Mouse (Mus musculus): ENCODE results near the gene Gm20479. TPM values are rescaled to one million over a fixed set of nuclear protein-coding genes. Genes with fewer than 3 reads are reported as not detected.
A peak's percentile ranks its signal among the peaks of the same experiment; 100 is the strongest.

Gm20479 gene
- polyA plus RNA-seq, 1 experiment from 2014 or later: 1.9 TPM

- no peak for ATAC-seq (ENCODE audit: insufficient number of reproducible peaks, insufficient read depth, low FRiP score, low read depth)
- Histone ChIP-seq H3K9me3 (ENCODE audit: control insufficient read depth, low read depth, low read length) (no peaks in the 10 kb centered on the region), H3K27ac (ENCODE audit: low read length) (no peak overlapping the region), H3K4me2 (replicated peaks; ENCODE audit: low read depth, low read length) (peak overlapping the region; percentile 73), H3K9ac (replicated peaks; ENCODE audit: low read depth, low read length) (no peak overlapping the region; the same call in 1 of the 2 replicates), H3K36me3 (ENCODE audit: control insufficient read depth, insufficient read depth, low read length) (no peaks in the 10 kb centered on the region), H3K4me1 (ENCODE audit: control insufficient read depth, insufficient read depth, low read length) (no peaks in the 10 kb centered on the region), H3K4me3 (ENCODE audit: low read depth, low read length) (peak overlapping the region; percentile 46), H3K27me3 (ENCODE audit: control insufficient read depth, insufficient read depth, low read length) (peaks cover 29% of the 10 kb centered on the region)
- WGBS: 3% methylated on average over 22 of the region's 22 CpGs
Observed at GRCm38 (mm10) chr7:27395521-27396183, 38.4 kb upstream of the Gm20479 start.

DNA sequence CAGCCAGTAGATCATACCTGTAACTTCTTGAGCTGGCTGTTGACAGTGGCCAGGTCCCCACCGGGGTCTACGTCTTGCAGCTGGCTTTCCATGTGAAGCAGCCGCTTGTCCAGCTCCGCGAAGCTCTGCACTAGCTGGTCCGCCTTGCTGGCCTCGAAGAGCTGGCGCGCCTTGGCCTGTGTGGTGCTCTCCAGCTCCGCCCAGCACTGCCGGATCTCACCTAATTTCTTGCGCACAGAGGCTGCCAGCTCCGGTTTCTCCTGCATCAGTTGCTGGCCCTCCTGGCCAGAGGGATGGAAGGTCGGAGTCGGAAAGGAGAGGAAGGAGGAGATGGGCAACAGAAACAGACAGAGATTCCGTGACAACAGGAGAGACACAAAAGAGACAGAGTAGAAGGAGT is 34.2 kb upstream of the Gm20479 start:
- H3K9ac ChIP-seq (replicated peaks; ENCODE audit: low read depth, low read length): no peak overlapping the region
- peaks cover 28% of the 10 kb centered on the region for H3K27me3 ChIP-seq (ENCODE audit: control insufficient read depth, insufficient read depth, low read length)
- no peak overlapping the region for H3K4me2 ChIP-seq (replicated peaks; ENCODE audit: low read depth, low read length)
- no peak for ATAC-seq (ENCODE audit: insufficient number of reproducible peaks, insufficient read depth, low FRiP score, low read depth)
- H3K36me3 ChIP-seq (ENCODE audit: control insufficient read depth, insufficient read depth, low read length): no peaks in the 10 kb centered on the region
- H3K4me3 ChIP-seq (ENCODE audit: low read depth, low read length): no peak overlapping the region
- no peaks in the 10 kb centered on the region for H3K4me1 ChIP-seq (ENCODE audit: control insufficient read depth, insufficient read depth, low read length)
- no peaks in the 10 kb centered on the region for H3K9me3 ChIP-seq (ENCODE audit: control insufficient read depth, low read depth, low read length)
- WGBS: 33% methylated on average over 16 of the region's 16 CpGs
- H3K27ac ChIP-seq (ENCODE audit: low read length): no peak overlapping the region

DNA sequence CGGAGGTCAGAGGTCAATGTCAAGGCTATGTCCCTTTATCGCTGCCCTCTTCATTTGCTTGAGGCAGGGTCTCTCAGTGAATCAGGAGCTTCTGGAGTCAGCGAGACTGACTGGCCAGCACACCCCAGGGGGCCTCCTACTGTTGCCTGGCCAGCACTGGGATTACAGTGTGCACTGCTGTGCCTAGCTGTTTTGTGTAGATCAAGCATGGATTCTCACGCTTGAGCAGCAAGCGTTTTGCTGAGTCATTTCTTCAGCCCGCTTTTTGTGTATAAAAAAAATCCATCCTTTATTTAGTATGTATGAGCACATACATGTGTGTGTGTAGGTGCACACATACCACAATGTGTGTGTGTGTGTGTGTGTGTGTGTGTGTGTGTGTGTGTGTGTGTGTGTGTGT is 32.0 kb upstream of the Gm20479 start:
- Histone ChIP-seq H3K9me3 (ENCODE audit: control insufficient read depth, low read depth, low read length) (no peaks in the 10 kb centered on the region), H3K27me3 (ENCODE audit: control insufficient read depth, insufficient read depth, low read length) (peaks cover 8% of the 10 kb centered on the region)

DNA sequence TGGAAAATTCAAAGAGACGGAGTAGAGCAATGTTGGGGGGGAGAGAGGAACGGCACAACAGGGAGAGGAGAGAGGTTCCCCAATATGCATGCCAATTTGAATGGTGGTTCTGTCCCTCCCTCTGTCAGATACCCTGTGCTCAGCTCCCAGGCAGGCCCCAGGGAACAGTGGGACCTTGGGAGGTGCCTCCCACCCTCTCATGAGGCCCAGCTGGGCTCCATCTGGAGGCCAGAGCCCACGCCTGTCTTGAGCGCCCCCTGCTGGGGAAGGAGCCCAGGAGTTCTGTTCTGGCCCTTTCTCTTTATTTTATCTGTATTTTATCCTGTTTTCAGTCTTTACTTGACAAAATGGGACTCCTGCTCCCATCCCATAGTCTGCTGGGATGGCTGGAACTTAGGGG is 27.5 kb upstream of the Gm20479 start:
- Histone ChIP-seq H3K9ac (replicated peaks; ENCODE audit: low read depth, low read length) (no peak overlapping the region), H3K9me3 (ENCODE audit: control insufficient read depth, low read depth, low read length) (no peaks in the 10 kb centered on the region), H3K4me1 (ENCODE audit: control insufficient read depth, insufficient read depth, low read length) (peaks cover 3% of the 10 kb centered on the region), H3K4me3 (ENCODE audit: low read depth, low read length) (no peak overlapping the region), H3K36me3 (ENCODE audit: control insufficient read depth, insufficient read depth, low read length) (no peaks in the 10 kb centered on the region), H3K27me3 (ENCODE audit: control insufficient read depth, insufficient read depth, low read length) (no peaks in the 10 kb centered on the region), H3K27ac (ENCODE audit: low read length) (no peak overlapping the region), H3K4me2 (replicated peaks; ENCODE audit: low read depth, low read length) (no peak overlapping the region)
- ATAC-seq (ENCODE audit: insufficient number of reproducible peaks, insufficient read depth, low FRiP score, low read depth): peak; percentile 42; the same call in 1 of the 2 replicates
- 37% methylated on average over 4 of the region's 4 CpGs for WGBS

More for the DNA sequence above, 32.0 kb upstream of the Gm20479 start:
- 67% methylated on average over 6 of the region's 6 CpGs for WGBS
- Histone ChIP-seq H3K4me3 (ENCODE audit: low read depth, low read length) (no peak overlapping the region), H3K4me2 (replicated peaks; ENCODE audit: low read depth, low read length) (no peak overlapping the region), H3K4me1 (ENCODE audit: control insufficient read depth, insufficient read depth, low read length) (peaks cover 1% of the 10 kb centered on the region), H3K27ac (ENCODE audit: low read length) (no peak overlapping the region), H3K9ac (replicated peaks; ENCODE audit: low read depth, low read length) (no peak overlapping the region), H3K36me3 (ENCODE audit: control insufficient read depth, insufficient read depth, low read length) (no peaks in the 10 kb centered on the region)
- no peak for ATAC-seq (ENCODE audit: insufficient number of reproducible peaks, insufficient read depth, low FRiP score, low read depth)

DNA sequence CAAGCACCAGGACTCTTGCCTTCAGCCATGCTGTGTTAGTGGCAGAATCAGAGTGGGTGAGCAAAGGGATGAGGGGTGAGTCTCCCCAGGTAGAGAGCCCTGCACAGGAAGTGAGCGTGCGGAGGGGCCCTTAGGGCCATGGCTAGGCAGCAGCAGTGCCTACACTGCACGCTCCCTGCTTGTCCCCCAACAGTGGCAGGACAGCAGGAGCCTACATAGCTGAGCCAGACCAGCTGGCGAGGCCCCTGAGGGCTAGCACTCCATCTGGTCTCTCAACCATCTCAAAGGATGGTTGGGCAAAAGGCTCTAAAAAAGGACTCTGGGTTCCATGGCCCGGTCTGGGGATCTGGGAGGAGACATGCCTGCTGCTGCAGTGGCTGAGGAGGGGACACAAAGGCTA is 26.9 kb upstream of the Gm20479 start:
- no peaks in the 10 kb centered on the region for H3K9me3 ChIP-seq (ENCODE audit: control insufficient read depth, low read depth, low read length)
- H3K27me3 ChIP-seq (ENCODE audit: control insufficient read depth, insufficient read depth, low read length): no peaks in the 10 kb centered on the region
- H3K27ac ChIP-seq (ENCODE audit: low read length): no peak overlapping the region
- H3K4me3 ChIP-seq (ENCODE audit: low read depth, low read length): no peak overlapping the region
- H3K9ac ChIP-seq (replicated peaks; ENCODE audit: low read depth, low read length): no peak overlapping the region
- 70% methylated on average over 5 of the region's 5 CpGs for WGBS
- H3K4me1 ChIP-seq (ENCODE audit: control insufficient read depth, insufficient read depth, low read length): peaks cover 3% of the 10 kb centered on the region
- ATAC-seq (ENCODE audit: insufficient number of reproducible peaks, insufficient read depth, low FRiP score, low read depth): no peak
- H3K4me2 ChIP-seq (replicated peaks; ENCODE audit: low read depth, low read length): no peak overlapping the region
- no peaks in the 10 kb centered on the region for H3K36me3 ChIP-seq (ENCODE audit: control insufficient read depth, insufficient read depth, low read length)

DNA sequence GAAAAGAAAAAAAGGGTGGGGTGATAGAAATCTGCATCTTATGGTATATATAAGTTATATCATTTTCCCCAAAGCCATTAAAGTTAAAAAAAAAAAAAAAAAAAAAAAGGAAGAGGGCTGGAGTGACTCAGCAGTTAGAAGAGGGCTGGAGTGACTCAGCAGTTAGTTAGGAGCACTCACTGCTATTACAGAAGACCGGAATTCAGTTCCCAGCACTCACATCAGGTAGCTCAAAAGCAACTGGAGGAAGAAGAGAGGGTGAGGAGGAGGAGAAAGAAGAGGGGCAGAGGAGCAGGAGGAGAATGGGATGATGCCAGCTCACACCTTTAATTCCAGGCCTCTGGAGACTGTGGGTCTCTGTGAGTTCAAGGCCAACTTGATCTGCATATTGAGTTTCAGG is 26.0 kb upstream of the Gm20479 start:
- Histone ChIP-seq H3K4me2 (replicated peaks; ENCODE audit: low read depth, low read length) (no peak overlapping the region), H3K9ac (replicated peaks; ENCODE audit: low read depth, low read length) (no peak overlapping the region), H3K27me3 (ENCODE audit: control insufficient read depth, insufficient read depth, low read length) (no peaks in the 10 kb centered on the region), H3K27ac (ENCODE audit: low read length) (no peak overlapping the region), H3K9me3 (ENCODE audit: control insufficient read depth, low read depth, low read length) (no peaks in the 10 kb centered on the region), H3K36me3 (ENCODE audit: control insufficient read depth, insufficient read depth, low read length) (no peaks in the 10 kb centered on the region), H3K4me1 (ENCODE audit: control insufficient read depth, insufficient read depth, low read length) (peaks cover 3% of the 10 kb centered on the region), H3K4me3 (ENCODE audit: low read depth, low read length) (no peak overlapping the region)
- no peak for ATAC-seq (ENCODE audit: insufficient number of reproducible peaks, insufficient read depth, low FRiP score, low read depth)
- WGBS: 96% methylated on average over 1 of the region's 1 CpGs

GRCm38 (mm10) chr7:27381560-27381959 is 24.3 kb upstream of the Gm20479 start:
- no peak for ATAC-seq (ENCODE audit: insufficient number of reproducible peaks, insufficient read depth, low FRiP score, low read depth)
- Histone ChIP-seq H3K4me1 (ENCODE audit: control insufficient read depth, insufficient read depth, low read length) (peaks cover 3% of the 10 kb centered on the region), H3K9me3 (ENCODE audit: control insufficient read depth, low read depth, low read length) (no peaks in the 10 kb centered on the region), H3K27me3 (ENCODE audit: control insufficient read depth, insufficient read depth, low read length) (no peaks in the 10 kb centered on the region), H3K27ac (ENCODE audit: low read length) (no peak overlapping the region), H3K9ac (replicated peaks; ENCODE audit: low read depth, low read length) (no peak overlapping the region), H3K4me2 (replicated peaks; ENCODE audit: low read depth, low read length) (no peak overlapping the region), H3K36me3 (ENCODE audit: control insufficient read depth, insufficient read depth, low read length) (no peaks in the 10 kb centered on the region), H3K4me3 (ENCODE audit: low read depth, low read length) (no peak overlapping the region)
- WGBS: 60% methylated on average over 4 of the region's 4 CpGs

- Histone ChIP-seq H3K36me3 (ENCODE audit: control insufficient read depth, insufficient read depth, low read length) (no peaks in the 10 kb centered on the region), H3K27me3 (ENCODE audit: control insufficient read depth, insufficient read depth, low read length) (no peaks in the 10 kb centered on the region), H3K4me2 (replicated peaks; ENCODE audit: low read depth, low read length) (no peak overlapping the region), H3K9ac (replicated peaks; ENCODE audit: low read depth, low read length) (no peak overlapping the region), H3K4me1 (ENCODE audit: control insufficient read depth, insufficient read depth, low read length) (peaks cover 3% of the 10 kb centered on the region), H3K9me3 (ENCODE audit: control insufficient read depth, low read depth, low read length) (no peaks in the 10 kb centered on the region), H3K4me3 (ENCODE audit: low read depth, low read length) (no peak overlapping the region), H3K27ac (ENCODE audit: low read length) (no peak overlapping the region)
- ATAC-seq (ENCODE audit: insufficient number of reproducible peaks, insufficient read depth, low FRiP score, low read depth): no peak
- WGBS: 31% methylated on average over 1 of the region's 1 CpGs
Observed at GRCm38 (mm10) chr7:27381009-27381408, 23.8 kb upstream of the Gm20479 start.

DNA sequence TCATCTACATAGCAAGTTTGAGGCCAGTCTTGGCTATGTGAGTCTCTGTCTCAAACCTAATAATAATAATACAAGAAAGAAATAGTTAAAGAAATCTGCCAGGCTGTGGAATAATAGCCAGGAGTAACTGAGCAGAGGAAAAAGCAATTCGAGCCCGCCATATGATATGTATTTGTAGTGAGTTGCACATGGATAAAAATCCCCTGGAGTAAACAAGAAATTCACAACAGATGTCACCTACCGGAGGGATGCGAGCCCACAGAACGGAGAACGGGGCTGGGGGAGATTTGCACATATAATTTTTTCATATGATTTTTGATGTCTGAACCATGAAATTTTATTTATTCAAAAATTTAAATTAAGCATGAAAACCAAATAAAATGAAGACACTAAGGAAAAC is 22.6 kb upstream of the Gm20479 start:
- Histone ChIP-seq H3K4me3 (ENCODE audit: low read depth, low read length) (no peak overlapping the region), H3K27me3 (ENCODE audit: control insufficient read depth, insufficient read depth, low read length) (peaks cover 6% of the 10 kb centered on the region; the same call in 1 of the 2 replicates), H3K9me3 (ENCODE audit: control insufficient read depth, low read depth, low read length) (no peaks in the 10 kb centered on the region), H3K27ac (ENCODE audit: low read length) (no peak overlapping the region), H3K9ac (replicated peaks; ENCODE audit: low read depth, low read length) (no peak overlapping the region), H3K36me3 (ENCODE audit: control insufficient read depth, insufficient read depth, low read length) (no peaks in the 10 kb centered on the region), H3K4me2 (replicated peaks; ENCODE audit: low read depth, low read length) (no peak overlapping the region), H3K4me1 (ENCODE audit: control insufficient read depth, insufficient read depth, low read length) (peaks cover 3% of the 10 kb centered on the region)
- no peak for ATAC-seq (ENCODE audit: insufficient number of reproducible peaks, insufficient read depth, low FRiP score, low read depth)
- WGBS: 89% methylated on average over 6 of the region's 6 CpGs

Data from stomach, embryonic 14.5 days (tissue).